Mouse (Mus musculus) cerebellum, adult 2 months (tissue): ENCODE measurements around the gene Olfr1274-ps. TPM values are rescaled to one million over a fixed set of nuclear protein-coding genes. Genes with fewer than 3 reads are reported as not detected.
"Not testable (repeated sequence)": the region's sequence is repeated elsewhere in the genome, so short reads cannot be mapped to it uniquely, and the experiment has no call there.

Experiments used
- DNase-seq, 2 experiments: peaks; one replicate each; pipeline ENCODE4 v3.0.0; 2021
- H3K27ac ChIP-seq: fragments of 200-500 bp; 2 replicates; pipeline ENCODE4 v1.5.1; 2012; ENCODE audit warnings: low read length, control low read depth, inconsistent platforms; ENCODE audit not compliant: insufficient read depth
- H3K27me3 ChIP-seq: fragments of 200-500 bp; 2 replicates; pipeline ENCODE4 v1.6.1; 2012; ENCODE audit warnings: inconsistent platforms, mild to moderate bottlenecking, low read length, moderate library complexity; ENCODE audit not compliant: control insufficient read depth, insufficient read depth
- H3K4me1 ChIP-seq: fragments of 200-500 bp; 2 replicates; pipeline ENCODE4 v1.6.1; 2011; ENCODE audit warnings: low read length; ENCODE audit not compliant: control insufficient read depth, insufficient read depth
- H3K4me3 ChIP-seq: fragments of 200-500 bp; replicated peaks from 2 replicates; pipeline ENCODE3; 2011; ENCODE audit warnings: mild to moderate bottlenecking, low read depth, low read length, control low read depth; ENCODE audit not compliant: insufficient read depth
- WGBS: fragments of 180-500 bp; shearing (Covaris S2); methylation state at CpG from one replicate; pipeline ENCODE4 v1.1.7; 2018; 5-methylcytosine and 5-hydroxymethylcytosine counted together
- polyA plus RNA-seq: library from polyadenylated mRNA; depleted of rRNA; stranded (reverse); fragments of >200 nt; gene quantifications from 2 replicates; pipeline ENCODE4 v1.2.3, GENCODE M21; 2012; rRNA removed

Gene Olfr1274-ps
- polyA plus RNA-seq, result not detected in 2 replicates

DNA sequence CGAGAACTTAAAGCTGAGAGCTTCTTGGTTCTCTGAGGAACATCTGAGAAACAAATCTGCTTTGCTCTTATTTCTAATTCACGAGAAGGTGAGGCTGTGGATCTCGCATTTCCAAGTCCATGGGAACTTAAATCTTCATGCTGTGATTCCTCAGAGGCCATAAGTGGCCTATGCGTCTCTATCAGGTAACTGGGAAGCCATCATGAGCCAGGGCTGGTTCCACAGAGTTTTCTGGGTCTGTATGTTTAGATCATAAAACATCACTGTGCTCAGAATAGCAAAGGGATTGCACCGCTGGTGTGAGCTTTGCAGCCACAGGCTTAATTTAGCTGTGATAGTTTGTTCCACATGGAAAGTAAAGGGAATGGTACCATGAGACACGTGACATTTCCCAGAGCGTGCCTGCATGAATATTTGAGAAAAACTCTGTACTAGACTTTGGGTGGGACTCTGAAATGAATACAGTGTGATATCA, at the start of gene Olfr1274-ps:
TSS of gene Olfr1274-ps (plus strand) at position 51 of the 475 bp plus-strand sequence.
- WGBS, result 75% methylated on average over 5 of the region's 7 CpGs
- not testable (repeated sequence) for DNase-seq, H3K27ac ChIP-seq, H3K27me3 ChIP-seq, H3K4me1 ChIP-seq, H3K4me3 ChIP-seq

DNA sequence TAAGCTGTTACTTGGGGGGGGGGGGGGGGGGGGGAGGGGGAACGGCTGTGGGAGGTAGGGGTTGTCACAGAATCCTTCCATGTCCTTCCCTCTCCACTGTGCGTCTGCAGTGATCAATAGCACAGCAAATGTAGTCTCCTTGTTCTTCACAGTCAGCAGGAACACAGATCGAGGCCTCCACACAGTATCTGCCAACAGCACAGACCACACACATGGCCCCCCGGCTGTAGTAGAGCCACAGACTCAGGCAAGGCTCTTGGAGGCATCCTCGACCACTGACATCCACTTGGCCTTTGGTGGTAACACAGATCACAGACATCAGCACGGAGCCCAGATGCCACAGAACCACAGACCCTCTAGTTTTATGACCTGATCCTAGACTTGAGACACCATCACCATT, 47.4 kb upstream of the Olfr1274-ps start:
- H3K4me1 ChIP-seq, H3K27me3 ChIP-seq, H3K4me3 ChIP-seq, H3K27ac ChIP-seq, DNase-seq: not testable (repeated sequence)
- WGBS, result no CpG with 5 or more reads among the region's 6 CpGs

DNA sequence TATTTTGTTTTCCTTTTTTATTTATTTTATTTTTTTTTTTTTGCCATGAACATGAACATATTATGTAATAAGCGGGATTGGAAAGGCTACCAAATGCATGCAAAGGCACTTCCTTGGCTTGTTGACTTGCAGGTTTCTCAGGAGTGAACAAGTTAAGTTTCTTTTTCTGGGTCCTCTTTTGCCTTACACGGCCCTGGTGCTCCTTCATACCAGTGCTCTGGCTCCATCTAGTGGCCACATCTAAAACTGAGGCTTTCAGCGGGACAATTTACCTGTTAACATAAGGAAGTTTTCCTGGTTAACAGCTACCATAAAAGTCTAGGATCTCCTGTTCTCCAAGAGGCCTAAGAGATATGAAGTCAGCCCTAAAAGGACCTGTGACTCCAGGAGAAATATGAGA, 46.9 kb upstream of the Olfr1274-ps start:
- H3K27me3 ChIP-seq, H3K4me3 ChIP-seq, H3K4me1 ChIP-seq, H3K27ac ChIP-seq, DNase-seq: not testable (repeated sequence)
- no CpG with 5 or more reads among the region's 3 CpGs for WGBS

DNA sequence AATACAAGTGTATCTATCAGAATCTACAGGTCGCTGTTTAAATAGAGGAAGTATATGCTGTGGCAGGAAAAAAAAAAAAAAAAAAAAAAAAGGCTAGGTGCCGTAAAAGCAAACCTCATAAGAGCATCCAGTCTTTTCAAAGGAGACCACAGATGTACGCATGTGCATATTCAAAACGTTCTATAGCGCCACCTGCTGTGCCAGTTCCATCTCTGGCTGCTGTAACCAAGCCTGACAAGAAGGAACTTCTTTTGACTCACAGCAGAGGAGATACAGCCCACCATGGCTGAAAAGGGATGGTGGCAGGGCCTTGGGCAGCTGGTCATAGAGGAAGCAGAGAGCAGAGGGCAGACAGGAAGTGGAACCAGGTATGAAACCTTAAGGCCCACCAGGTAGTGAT, 39.3 kb upstream of the Olfr1274-ps start:
- not testable (repeated sequence) for H3K27me3 ChIP-seq, H3K4me1 ChIP-seq, H3K4me3 ChIP-seq, H3K27ac ChIP-seq, DNase-seq
- no CpG with 5 or more reads among the region's 5 CpGs for WGBS

DNA sequence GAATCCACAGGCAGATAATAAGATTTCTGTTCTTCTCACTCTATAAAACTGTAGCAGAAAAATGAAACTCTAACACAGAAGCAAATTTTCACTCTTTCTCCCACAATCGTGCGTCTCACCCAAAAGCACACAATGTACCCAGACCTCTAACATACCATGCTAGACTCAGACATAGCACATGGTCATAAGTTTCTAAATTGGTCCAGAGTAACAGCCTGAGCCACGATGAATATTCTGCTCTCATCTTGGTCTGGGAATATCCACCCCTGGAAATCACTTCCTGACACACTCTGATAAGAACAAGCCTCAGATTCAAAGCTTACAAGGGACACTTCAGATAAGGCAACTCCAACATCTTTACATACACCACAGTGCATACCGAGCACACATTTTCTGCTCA, 38.3 kb upstream of the Olfr1274-ps start:
- not testable (repeated sequence) for H3K4me1 ChIP-seq, H3K27ac ChIP-seq, H3K4me3 ChIP-seq, H3K27me3 ChIP-seq, DNase-seq
- no CpG with 5 or more reads among the region's 4 CpGs for WGBS

DNA sequence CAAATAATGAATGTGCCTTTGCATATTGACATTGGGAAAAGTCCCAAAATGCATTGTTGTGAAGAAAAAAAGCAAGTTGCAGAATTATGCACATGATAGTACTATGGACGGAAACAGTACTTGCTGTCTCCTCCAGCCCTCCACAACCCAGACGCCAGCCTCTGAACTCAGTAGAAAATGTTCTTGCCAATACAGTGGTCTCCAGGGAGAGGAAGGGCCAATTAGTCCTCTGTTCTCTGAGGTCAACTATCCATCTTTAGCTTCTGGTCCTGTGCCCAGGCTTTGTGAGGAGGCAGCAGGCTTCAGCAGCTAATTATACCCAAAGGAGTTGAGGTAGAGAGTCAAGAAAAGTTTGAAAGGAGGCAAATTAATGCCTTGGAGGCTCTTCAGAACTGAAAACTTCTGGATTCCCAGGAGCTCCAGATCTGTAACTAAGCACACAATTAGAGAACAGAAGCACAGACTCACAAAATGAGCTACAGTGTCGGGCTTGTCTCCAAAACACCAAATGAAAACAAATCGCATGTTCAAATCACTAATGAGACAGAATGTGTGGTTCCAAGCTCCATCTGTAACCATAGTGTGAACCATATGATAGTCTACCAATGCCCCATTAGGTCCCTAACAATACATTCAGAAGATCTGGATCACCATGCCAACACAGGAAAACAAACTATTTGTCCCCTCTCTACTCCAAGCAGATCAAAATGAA, 15.8 kb downstream of the Olfr1274-ps start:
- H3K27ac ChIP-seq, H3K4me3 ChIP-seq, DNase-seq, H3K4me1 ChIP-seq, H3K27me3 ChIP-seq: not testable (repeated sequence)
- 15% methylated on average over 4 of the region's 4 CpGs for WGBS

DNA sequence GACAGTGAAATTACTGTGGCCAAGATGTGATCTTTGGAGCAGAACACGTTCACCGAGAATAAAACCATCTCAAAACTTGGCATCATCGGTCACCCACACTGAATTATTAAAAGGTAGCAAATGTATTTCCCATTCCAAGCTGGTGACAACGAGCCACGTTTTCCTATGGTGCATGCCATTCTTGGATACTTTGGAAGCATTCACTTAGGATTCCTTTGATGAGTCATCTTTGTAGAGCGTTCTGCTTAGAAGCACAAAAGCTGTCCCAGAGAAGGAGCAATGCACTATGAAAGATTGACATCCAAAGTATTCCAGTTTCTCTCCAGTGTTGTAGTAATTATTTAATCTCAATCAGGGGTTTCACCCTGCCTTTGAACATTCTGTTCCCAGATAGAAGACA, 23.8 kb downstream of the Olfr1274-ps start:
- not testable (repeated sequence) for H3K4me3 ChIP-seq, H3K4me1 ChIP-seq, DNase-seq, H3K27ac ChIP-seq, H3K27me3 ChIP-seq
- 68% methylated on average over 6 of the region's 6 CpGs for WGBS

DNA sequence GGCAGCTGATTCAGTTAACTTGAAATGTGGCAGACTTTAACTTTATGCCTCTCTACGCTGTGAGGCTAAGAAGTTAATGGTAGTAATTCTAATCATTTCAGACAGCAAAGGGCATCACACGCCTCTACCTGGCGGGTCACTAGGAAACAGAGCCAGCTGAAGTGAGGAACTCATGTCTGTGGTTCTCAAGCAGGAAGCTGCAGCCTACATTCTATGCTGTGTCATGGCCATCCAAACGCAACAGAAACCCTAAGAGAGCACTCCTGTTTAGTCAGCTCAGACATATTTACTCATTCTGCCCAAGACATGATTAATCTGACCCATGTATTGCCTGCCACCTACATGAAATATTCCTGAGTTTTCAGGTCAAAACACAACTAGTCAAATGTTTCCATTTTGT, 26.5 kb downstream of the Olfr1274-ps start:
- H3K27ac ChIP-seq, H3K4me1 ChIP-seq, H3K4me3 ChIP-seq, DNase-seq, H3K27me3 ChIP-seq: not testable (repeated sequence)
- no CpG with 5 or more reads among the region's 4 CpGs for WGBS

DNA sequence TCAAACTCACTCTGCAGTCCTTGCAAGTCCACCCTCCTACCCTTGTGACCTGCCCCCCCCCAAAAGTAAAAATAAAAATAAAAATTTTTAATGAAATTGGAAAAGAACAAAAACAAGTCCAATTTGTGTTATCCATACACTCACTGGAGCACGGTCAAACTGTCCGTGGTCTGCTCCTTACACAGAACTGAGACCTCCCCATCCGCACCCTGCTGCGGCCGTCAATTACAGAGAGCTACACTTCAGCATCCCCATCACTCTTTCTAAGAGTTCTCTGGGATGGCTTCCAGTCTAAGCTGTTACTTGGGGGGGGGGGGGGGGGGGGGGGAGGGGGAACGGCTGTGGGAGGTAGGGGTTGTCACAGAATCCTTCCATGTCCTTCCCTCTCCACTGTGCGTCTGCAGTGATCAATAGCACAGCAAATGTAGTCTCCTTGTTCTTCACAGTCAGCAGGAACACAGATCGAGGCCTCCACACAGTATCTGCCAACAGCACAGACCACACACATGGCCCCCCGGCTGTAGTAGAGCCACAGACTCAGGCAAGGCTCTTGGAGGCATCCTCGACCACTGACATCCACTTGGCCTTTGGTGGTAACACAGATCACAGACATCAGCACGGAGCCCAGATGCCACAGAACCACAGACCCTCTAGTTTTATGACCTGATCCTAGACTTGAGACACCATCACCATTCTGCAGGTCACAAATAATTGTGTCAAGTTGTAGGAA, 30.7 kb downstream of the Olfr1274-ps start:
- H3K27me3 ChIP-seq, H3K4me3 ChIP-seq, H3K4me1 ChIP-seq, DNase-seq, H3K27ac ChIP-seq: not testable (repeated sequence)
- WGBS, result 33% methylated on average over 1 of the region's 11 CpGs

DNA sequence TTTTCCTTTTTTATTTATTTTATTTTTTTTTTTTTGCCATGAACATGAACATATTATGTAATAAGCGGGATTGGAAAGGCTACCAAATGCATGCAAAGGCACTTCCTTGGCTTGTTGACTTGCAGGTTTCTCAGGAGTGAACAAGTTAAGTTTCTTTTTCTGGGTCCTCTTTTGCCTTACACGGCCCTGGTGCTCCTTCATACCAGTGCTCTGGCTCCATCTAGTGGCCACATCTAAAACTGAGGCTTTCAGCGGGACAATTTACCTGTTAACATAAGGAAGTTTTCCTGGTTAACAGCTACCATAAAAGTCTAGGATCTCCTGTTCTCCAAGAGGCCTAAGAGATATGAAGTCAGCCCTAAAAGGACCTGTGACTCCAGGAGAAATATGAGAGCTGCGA, 31.3 kb downstream of the Olfr1274-ps start:
- not testable (repeated sequence) for H3K27me3 ChIP-seq, H3K4me3 ChIP-seq, H3K4me1 ChIP-seq, DNase-seq, H3K27ac ChIP-seq
- no CpG with 5 or more reads among the region's 4 CpGs for WGBS

DNA sequence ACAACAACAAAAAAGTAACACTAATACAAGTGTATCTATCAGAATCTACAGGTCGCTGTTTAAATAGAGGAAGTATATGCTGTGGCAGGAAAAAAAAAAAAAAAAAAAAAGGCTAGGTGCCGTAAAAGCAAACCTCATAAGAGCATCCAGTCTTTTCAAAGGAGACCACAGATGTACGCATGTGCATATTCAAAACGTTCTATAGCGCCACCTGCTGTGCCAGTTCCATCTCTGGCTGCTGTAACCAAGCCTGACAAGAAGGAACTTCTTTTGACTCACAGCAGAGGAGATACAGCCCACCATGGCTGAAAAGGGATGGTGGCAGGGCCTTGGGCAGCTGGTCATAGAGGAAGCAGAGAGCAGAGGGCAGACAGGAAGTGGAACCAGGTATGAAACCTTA, 39.0 kb downstream of the Olfr1274-ps start:
- H3K27me3 ChIP-seq, H3K4me3 ChIP-seq, H3K27ac ChIP-seq, DNase-seq, H3K4me1 ChIP-seq: not testable (repeated sequence)
- WGBS, result 100% methylated on average over 1 of the region's 5 CpGs

DNA sequence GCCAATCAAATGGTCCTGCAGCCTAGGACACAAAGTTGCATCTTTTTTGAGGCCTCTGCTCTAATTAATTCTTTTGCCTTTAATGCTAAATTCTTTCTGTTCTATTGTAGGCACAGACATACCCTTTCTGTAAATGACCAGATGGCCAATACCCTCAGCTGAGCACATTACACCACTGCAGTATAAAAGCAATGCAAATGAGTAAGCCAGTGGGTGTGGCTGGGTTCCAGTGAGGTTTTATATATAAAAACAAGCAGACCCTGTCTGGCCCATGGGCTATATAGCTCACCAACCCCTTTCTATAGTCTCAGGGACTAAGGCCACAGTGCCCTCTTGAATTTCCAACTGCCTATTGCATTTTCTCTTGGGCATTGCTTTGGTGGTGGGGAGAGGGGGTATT, 41.7 kb downstream of the Olfr1274-ps start:
- not testable (repeated sequence) for H3K27ac ChIP-seq, DNase-seq, H3K4me1 ChIP-seq, H3K27me3 ChIP-seq, H3K4me3 ChIP-seq

DNA sequence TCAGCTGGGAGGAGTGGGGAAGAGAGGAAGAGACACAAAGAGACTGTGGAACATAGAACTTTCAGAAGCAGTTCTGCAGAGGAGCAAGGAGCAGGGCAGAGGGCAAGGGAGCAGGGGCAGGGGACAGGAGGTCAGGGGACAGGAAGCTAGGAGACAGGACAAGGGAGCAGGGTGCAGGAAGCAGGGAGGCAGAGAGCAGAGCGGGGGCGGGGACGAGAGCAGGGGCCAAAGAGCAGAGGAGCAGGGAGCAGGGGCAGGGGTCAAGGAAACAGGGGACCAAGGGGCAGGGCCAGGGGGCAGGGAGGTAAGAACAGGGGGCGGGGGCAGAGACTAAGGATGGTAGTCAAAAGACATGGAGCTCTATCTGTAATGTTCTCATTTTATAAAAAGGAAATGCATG, 43.3 kb downstream of the Olfr1274-ps start:
- not testable (repeated sequence) for H3K4me3 ChIP-seq, DNase-seq, H3K27ac ChIP-seq, H3K27me3 ChIP-seq, H3K4me1 ChIP-seq
- 57% methylated on average over 4 of the region's 4 CpGs for WGBS
